Mouse (Mus musculus): ENCODE measurements around the gene Hyal2. TPM values are rescaled to one million over a fixed set of nuclear protein-coding genes. Genes with fewer than 3 reads are reported as not detected.

The Hyal2 gene
- total RNA-seq, 1 experiment from 2014 or later = 4.2 TPM

- no peak for ATAC-seq (replicated peaks in 1 of 2; ENCODE audit: insufficient read depth in 1 of 2, low FRiP score in 2 of 2, low TSS enrichment in 1 of 2, low read depth in 1 of 2, poor library complexity in 2 of 2, severe bottlenecking in 2 of 2)
These were observed 10.8 kb downstream of the Hyal2 start, which contains the start of gene Naa80 for GRCm38 (mm10) chr9:107578587-107578986. TSS of gene Naa80 (plus strand) at chr9:107578887.

- ATAC-seq (replicated peaks in 1 of 2; ENCODE audit: insufficient read depth in 1 of 2, low FRiP score in 2 of 2, low TSS enrichment in 1 of 2, low read depth in 1 of 2, poor library complexity in 2 of 2, severe bottlenecking in 2 of 2) = no peak
These were observed 11.5 kb downstream of the Hyal2 start for GRCm38 (mm10) chr9:107579023-107579900.

GRCm38 (mm10) chr9:107580501-107581317, 13.0 kb downstream of the Hyal2 start, which contains the start of gene Hyal3:
TSS of gene Hyal3 (plus strand) at chr9:107580818.
- ATAC-seq (replicated peaks in 1 of 2; ENCODE audit: insufficient read depth in 1 of 2, low FRiP score in 2 of 2, low TSS enrichment in 1 of 2, low read depth in 1 of 2, poor library complexity in 2 of 2, severe bottlenecking in 2 of 2) = peak; percentile 68 to 83

- no peak for ATAC-seq (replicated peaks in 1 of 2; ENCODE audit: insufficient read depth in 1 of 2, low FRiP score in 2 of 2, low TSS enrichment in 1 of 2, low read depth in 1 of 2, poor library complexity in 2 of 2, severe bottlenecking in 2 of 2)
These were observed 13.8 kb downstream of the Hyal2 start for GRCm38 (mm10) chr9:107581584-107581983.

- no peak for ATAC-seq (replicated peaks in 1 of 2; ENCODE audit: insufficient read depth in 1 of 2, low FRiP score in 2 of 2, low TSS enrichment in 1 of 2, low read depth in 1 of 2, poor library complexity in 2 of 2, severe bottlenecking in 2 of 2)
These were observed 14.8 kb downstream of the Hyal2 start for GRCm38 (mm10) chr9:107582509-107583062.

GRCm38 (mm10) chr9:107583174-107583573, 15.4 kb downstream of the Hyal2 start:
- no peak for ATAC-seq (replicated peaks in 1 of 2; ENCODE audit: insufficient read depth in 1 of 2, low FRiP score in 2 of 2, low TSS enrichment in 1 of 2, low read depth in 1 of 2, poor library complexity in 2 of 2, severe bottlenecking in 2 of 2)

GRCm38 (mm10) chr9:107586504-107586903, 18.8 kb downstream of the Hyal2 start:
- ATAC-seq (replicated peaks in 1 of 2; ENCODE audit: insufficient read depth in 1 of 2, low FRiP score in 2 of 2, low TSS enrichment in 1 of 2, low read depth in 1 of 2, poor library complexity in 2 of 2, severe bottlenecking in 2 of 2) = no peak

- ATAC-seq (replicated peaks in 1 of 2; ENCODE audit: insufficient read depth in 1 of 2, low FRiP score in 2 of 2, low TSS enrichment in 1 of 2, low read depth in 1 of 2, poor library complexity in 2 of 2, severe bottlenecking in 2 of 2) = peak; percentile 92 to 93
These were observed 19.5 kb downstream of the Hyal2 start, which contains the start of gene Ifrd2 for GRCm38 (mm10) chr9:107586974-107587832. TSS of gene Ifrd2 (plus strand) at chr9:107587642.

GRCm38 (mm10) chr9:107587833-107588639, 20.3 kb downstream of the Hyal2 start:
- ATAC-seq (replicated peaks in 1 of 2; ENCODE audit: insufficient read depth in 1 of 2, low FRiP score in 2 of 2, low TSS enrichment in 1 of 2, low read depth in 1 of 2, poor library complexity in 2 of 2, severe bottlenecking in 2 of 2) = peak in 1 of 2 experiments; percentile 2; a peak in 1 of 4 replicates

GRCm38 (mm10) chr9:107590058-107590772, 22.5 kb downstream of the Hyal2 start:
- ATAC-seq (replicated peaks in 1 of 2; ENCODE audit: insufficient read depth in 1 of 2, low FRiP score in 2 of 2, low TSS enrichment in 1 of 2, low read depth in 1 of 2, poor library complexity in 2 of 2, severe bottlenecking in 2 of 2) = no peak

- ATAC-seq (replicated peaks in 1 of 2; ENCODE audit: insufficient read depth in 1 of 2, low FRiP score in 2 of 2, low TSS enrichment in 1 of 2, low read depth in 1 of 2, poor library complexity in 2 of 2, severe bottlenecking in 2 of 2) = no peak
These were observed 23.0 kb downstream of the Hyal2 start for GRCm38 (mm10) chr9:107590773-107591060.

GRCm38 (mm10) chr9:107593101-107593976, 25.6 kb downstream of the Hyal2 start:
- no peak for ATAC-seq (replicated peaks in 1 of 2; ENCODE audit: insufficient read depth in 1 of 2, low FRiP score in 2 of 2, low TSS enrichment in 1 of 2, low read depth in 1 of 2, poor library complexity in 2 of 2, severe bottlenecking in 2 of 2)

GRCm38 (mm10) chr9:107594281-107595062, 26.7 kb downstream of the Hyal2 start:
- ATAC-seq (replicated peaks in 1 of 2; ENCODE audit: insufficient read depth in 1 of 2, low FRiP score in 2 of 2, low TSS enrichment in 1 of 2, low read depth in 1 of 2, poor library complexity in 2 of 2, severe bottlenecking in 2 of 2) = no peak
